Mouse (Mus musculus) ES-E14 (cell line): ENCODE results near the gene Poln. TPM values are rescaled to one million over a fixed set of nuclear protein-coding genes. Genes with fewer than 3 reads are reported as not detected.

Experiments used
- DNase-seq: peaks from one replicate; pipeline ENCODE4 v3.0.0-alpha.2; 2013; ENCODE audit warnings: low read depth, low spot score
- H3K27ac ChIP-seq: 2 replicates; pipeline ENCODE4 v1.5.1; 2012; ENCODE audit warnings: low read depth, mild to moderate bottlenecking, low read length, moderate library complexity, mixed read lengths; ENCODE audit not compliant: poor library complexity, insufficient read depth, severe bottlenecking
- H3K36me3 ChIP-seq: 2 replicates; pipeline ENCODE4 v1.6.1; 2012; ENCODE audit warnings: mild to moderate bottlenecking, low read length, moderate library complexity, mixed read lengths; ENCODE audit not compliant: control insufficient read depth, poor library complexity, insufficient read depth, severe bottlenecking
- H3K4me1 ChIP-seq, 2 experiments: fragments of 150-350 bp in 1 of 2; sonication (generic) in 1 of 2; 2 replicates each; pipeline ENCODE4 v1.6.1; 2012; ENCODE audit warnings: low read length in 2 of 2, mild to moderate bottlenecking in 1 of 2, mixed read lengths in 1 of 2; ENCODE audit not compliant: control insufficient read depth in 2 of 2, insufficient read depth in 2 of 2, poor library complexity in 1 of 2
- H3K4me3 ChIP-seq, 2 experiments: fragments of 150-350 bp in 1 of 2; sonication (generic) in 1 of 2; 2 replicates each; pipeline ENCODE4 v1.5.1; 2012; ENCODE audit warnings: low read length in 2 of 2, low read depth in 1 of 2, mild to moderate bottlenecking in 1 of 2, mixed read lengths in 1 of 2; ENCODE audit not compliant: insufficient read depth in 1 of 2, poor library complexity in 1 of 2, severe bottlenecking in 1 of 2
- H3K9ac ChIP-seq: 2 replicates; pipeline ENCODE4 v1.6.1; 2012; ENCODE audit warnings: low read depth, mild to moderate bottlenecking, low read length, mixed read lengths; ENCODE audit not compliant: poor library complexity, insufficient read depth, severe bottlenecking
- H3K9me3 ChIP-seq: fragments of 150-350 bp; sonication (generic); 2 replicates; pipeline ENCODE4 v1.6.1; 2012; ENCODE audit warnings: low read depth, mild to moderate bottlenecking, low read length; ENCODE audit not compliant: control insufficient read depth, insufficient read depth
- CHD2 ChIP-seq: IDR thresholded peaks from 2 replicates; pipeline ENCODE4 v1.6.1; 2014; ENCODE audit warnings: mild to moderate bottlenecking, low read depth, low read length, inconsistent platforms
- HCFC1 ChIP-seq: IDR thresholded peaks from 2 replicates; pipeline ENCODE4 v1.6.1; 2012; ENCODE audit warnings: low read length, inconsistent platforms, borderline replicate concordance; ENCODE audit not compliant: insufficient read depth
- MAFK ChIP-seq: IDR thresholded peaks from 2 replicates; pipeline ENCODE4 v1.6.1; 2014; ENCODE audit warnings: mild to moderate bottlenecking, low read depth, low read length, inconsistent platforms; ENCODE audit not compliant: insufficient read depth
- ZC3H11A ChIP-seq: IDR thresholded peaks from 2 replicates; pipeline ENCODE4 v1.6.1; 2012; ENCODE audit warnings: low read depth, mild to moderate bottlenecking, inconsistent platforms, low read length, borderline replicate concordance
- ZNF384 ChIP-seq: IDR thresholded peaks from 2 replicates; pipeline ENCODE4 v1.6.1; 2012; ENCODE audit warnings: low read depth, low read length, inconsistent platforms
- in situ Hi-C, 2 experiments: fragments of 600-800 bp; cut with MboI; formaldehyde crosslinking; loops; one replicate each; pipeline ENCODE4 v1.15.1; 2025; ENCODE audit warnings: low sequenced_read_pairs in 2 of 2, inconsistent platforms in 1 of 2; ENCODE audit not compliant: unreplicated experiment in 2 of 2
- total RNA-seq: library from RNA; depleted of rRNA; stranded (reverse); fragments of 300-350 nt; gene quantifications from 2 replicates; pipeline ENCODE4 v1.2.3, GENCODE M21; 2012

Poln gene
- total RNA-seq, 1 experiment, result 0.18 TPM

DNA sequence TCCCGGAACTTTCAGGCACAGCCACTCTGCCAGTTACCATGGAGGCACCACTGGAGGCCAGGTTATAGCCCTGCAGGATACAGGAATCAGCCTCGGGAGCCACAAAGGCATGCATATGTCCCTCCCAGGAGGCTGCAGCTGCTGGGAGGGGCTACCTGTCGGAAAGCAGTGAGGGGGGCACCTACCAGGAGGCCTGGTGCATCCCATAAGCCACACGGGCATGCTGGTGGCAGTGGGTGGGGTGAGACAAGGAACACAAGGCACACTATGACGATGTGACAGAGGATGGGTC is 6.1 kb upstream of the Poln start:
- peaks cover 0 to 20% of the 10 kb centered on the region in 2 experiments; a peak in 2 of 4 replicates for H3K4me1 ChIP-seq
- in situ Hi-C loops, result no loop called here
- H3K36me3 ChIP-seq, result no peaks in the 10 kb centered on the region
- H3K9ac ChIP-seq, result no peak overlapping the region
- TF ChIP-seq MAFK (no peak), ZC3H11A (no peak), CHD2 (no peak), ZNF384 (no peak), HCFC1 (no peak)
- DNase-seq, result no peak
- no peak overlapping the region for H3K4me3 ChIP-seq
- H3K9me3 ChIP-seq, result no peaks in the 10 kb centered on the region
- no peak overlapping the region; the same call in 1 of the 2 replicates for H3K27ac ChIP-seq

DNA sequence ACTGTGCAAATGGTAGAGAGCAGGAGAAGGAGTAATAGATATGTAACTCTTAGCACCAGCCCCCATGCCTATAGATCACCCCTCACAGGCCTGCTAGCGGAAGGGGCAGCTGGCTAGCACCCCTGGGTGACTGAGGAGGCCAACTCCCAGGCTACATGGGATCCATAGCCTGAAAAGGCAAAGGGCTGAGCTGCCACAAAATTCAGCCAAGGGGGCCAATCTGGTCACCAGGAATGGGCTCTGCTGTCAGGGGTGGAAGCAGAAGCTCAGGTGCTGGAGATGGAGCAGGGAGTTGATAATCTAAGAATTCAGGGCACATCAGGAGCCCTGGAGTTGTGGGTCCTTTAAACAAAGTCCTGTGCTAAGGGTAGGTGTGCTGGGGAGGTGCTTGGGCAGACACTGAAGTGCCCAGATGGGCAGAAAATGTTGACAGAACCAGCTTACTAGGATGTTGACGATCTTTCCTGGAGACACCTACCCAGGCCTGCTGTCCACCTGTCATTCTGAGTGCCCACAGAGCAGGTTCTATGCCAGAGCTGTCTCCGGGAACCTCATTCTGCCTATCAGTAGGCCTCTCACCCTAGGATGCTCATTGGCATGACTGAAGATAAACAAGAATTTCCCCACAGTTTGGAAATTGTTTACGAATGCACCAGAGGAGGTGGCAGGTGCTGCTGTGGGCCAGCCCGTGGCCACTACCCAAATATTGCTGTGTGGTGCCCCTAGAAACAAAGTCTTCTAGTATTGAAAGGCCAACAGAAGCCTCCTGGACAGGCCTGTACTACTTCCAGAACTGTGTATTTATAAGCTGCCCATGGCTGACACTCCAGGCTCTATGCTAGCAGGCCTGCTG is 5.5 kb upstream of the Poln start:
- Histone ChIP-seq H3K4me1 (peaks cover 5 to 20% of the 10 kb centered on the region in 2 experiments), H3K9me3 (no peaks in the 10 kb centered on the region), H3K9ac (no peak overlapping the region), H3K4me3 (no peak overlapping the region), H3K27ac (no peak overlapping the region), H3K36me3 (no peaks in the 10 kb centered on the region)
- in situ Hi-C loops, result no loop called here
- no peak for DNase-seq
- TF ChIP-seq HCFC1, result no peak
- no peak for TF ChIP-seq ZC3H11A
- TF ChIP-seq ZNF384, result no peak
- no peak for TF ChIP-seq CHD2
- TF ChIP-seq MAFK, result no peak

DNA sequence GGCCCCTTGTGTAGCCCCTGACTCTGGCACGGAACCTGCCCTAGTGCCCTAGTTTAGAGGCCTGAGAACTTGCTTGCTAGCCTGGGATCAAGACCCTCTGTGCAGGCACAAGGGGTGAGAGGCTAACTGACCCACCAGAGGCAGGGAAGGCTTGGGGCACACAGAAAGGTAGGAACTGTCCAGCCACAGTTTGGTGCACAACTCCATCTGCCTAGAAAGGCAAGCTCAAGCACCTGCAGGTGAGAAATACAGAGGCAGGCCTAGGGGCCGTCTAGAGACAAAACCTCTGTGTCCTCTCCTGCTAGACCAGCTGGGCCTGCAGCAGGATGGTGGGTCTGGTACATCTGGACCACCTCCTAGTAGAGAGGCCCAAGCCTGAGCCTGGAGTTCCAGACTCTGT is 4.8 kb upstream of the Poln start:
- TF ChIP-seq ZNF384 (no peak), CHD2 (no peak), ZC3H11A (no peak)
- H3K36me3 ChIP-seq, result no peaks in the 10 kb centered on the region
- no peak overlapping the region for H3K4me3 ChIP-seq
- H3K9ac ChIP-seq, result no peak overlapping the region
- in situ Hi-C loops, result no loop called here
- no peaks in the 10 kb centered on the region for H3K9me3 ChIP-seq
- DNase-seq, result no peak
- no peak overlapping the region for H3K27ac ChIP-seq
- H3K4me1 ChIP-seq, result peaks cover 5 to 20% of the 10 kb centered on the region in 2 experiments

DNA sequence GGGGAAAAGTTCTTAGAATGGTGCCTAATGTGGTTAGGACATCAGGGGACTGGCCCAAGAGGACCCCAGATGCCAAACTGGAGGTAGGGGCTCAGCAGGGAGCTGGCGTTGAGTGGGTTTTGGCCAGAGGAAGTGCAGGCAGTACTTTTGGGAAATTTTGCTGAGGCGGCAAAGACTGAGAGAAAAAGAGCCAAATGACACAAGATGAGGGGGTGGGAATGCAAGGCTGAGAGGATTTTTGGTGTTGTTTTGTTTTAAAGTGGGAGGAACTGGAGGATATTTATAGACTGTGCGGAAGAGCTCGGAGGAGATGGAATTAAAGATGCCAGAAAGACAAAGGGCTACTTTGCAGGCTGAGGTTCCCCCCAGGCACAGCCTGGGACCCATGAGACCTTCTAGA is 1.5 kb upstream of the Poln start:
- TF ChIP-seq HCFC1 (no peak), ZC3H11A (no peak), MAFK (peak; percentile 75; the same call in 1 of the 2 replicates), CHD2 (no peak)
- H3K27ac ChIP-seq, result no peak overlapping the region

DNA sequence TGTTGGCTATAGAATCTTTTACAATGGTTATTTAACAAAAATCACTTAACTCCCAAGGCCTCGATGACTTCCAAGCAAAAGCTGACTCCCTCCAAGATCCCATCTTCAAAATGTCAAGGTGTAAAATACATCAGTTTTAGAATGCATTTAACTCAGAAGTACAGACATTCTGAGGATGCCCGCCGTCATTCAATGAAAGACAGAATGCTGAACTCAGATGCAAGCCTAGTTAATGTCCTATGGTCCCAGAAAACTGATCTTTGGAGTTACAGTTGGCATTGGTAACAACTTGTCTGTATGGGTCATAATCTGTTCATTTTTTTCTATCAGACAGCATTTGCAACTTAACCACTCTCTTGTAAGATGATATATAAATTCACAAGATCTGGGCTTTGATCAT is 706 bp upstream of the Poln start:
- peak overlapping the region; percentile 69; the same call in 1 of the 2 replicates for H3K9ac ChIP-seq

More for the DNA sequence above, 1.5 kb upstream of the Poln start:
- Histone ChIP-seq H3K4me1 (peaks cover 11 to 14% of the 10 kb centered on the region in 2 experiments), H3K4me3 (no peak overlapping the region), H3K9me3 (no peaks in the 10 kb centered on the region), H3K36me3 (no peaks in the 10 kb centered on the region), H3K9ac (0 out of 2 replicates have a peak overlapping the region, but pooled peaks have one; percentile 33)
- no peak for DNase-seq
- in situ Hi-C loops, result no loop called here

More for the DNA sequence above, 706 bp upstream of the Poln start:
- H3K27ac ChIP-seq, result peak overlapping the region; percentile 54; the same call in 1 of the 2 replicates
- H3K4me1 ChIP-seq, result peaks cover 10 to 11% of the 10 kb centered on the region in 2 experiments; a peak in 3 of 4 replicates
- peak overlapping the region; percentile 38 to 74 for H3K4me3 ChIP-seq
- DNase-seq, result no peak
- TF ChIP-seq MAFK (no peak), HCFC1 (no peak), CHD2 (no peak), ZC3H11A (no peak), ZNF384 (no peak)
- in situ Hi-C loops, result no loop called here
- H3K36me3 ChIP-seq, result no peaks in the 10 kb centered on the region
- H3K9me3 ChIP-seq, result no peaks in the 10 kb centered on the region
